Mouse (Mus musculus): ENCODE measurements at regions not wholly inside any gene's neighbourhood (a gene's known extent, or its start where the extent isn't known, plus 50 kb on each side); places are given as distances from the start of the nearest gene placed in this dataset.

- no peak for TF ChIP-seq CTCF (IDR thresholded peaks at IDR 0.05; ENCODE audit: borderline replicate concordance, extremely low read depth, insufficient read depth, insufficient read length)
- no peak for DNase-seq (ENCODE audit: low read depth)
Observed at GRCm38 (mm10) chr14:91027054-91027453, 2555.9 kb upstream of the Pcdh20 start.

- no peak for DNase-seq (ENCODE audit: low read depth)
- TF ChIP-seq POLR2A (IDR thresholded peaks at IDR 0.05; ENCODE audit: borderline replicate concordance, extremely low read depth, insufficient read depth, insufficient read length, poor library complexity, severe bottlenecking) (no peak), CTCF (IDR thresholded peaks at IDR 0.05; ENCODE audit: borderline replicate concordance, extremely low read depth, insufficient read depth, insufficient read length) (no peak)
Observed at GRCm38 (mm10) chr14:91020099-91020498, 2548.9 kb upstream of the Pcdh20 start.

GRCm38 (mm10) chr14:91014712-91015111, 2543.5 kb upstream of the Pcdh20 start:
- DNase-seq (ENCODE audit: low read depth): peak; percentile 63
- TF ChIP-seq CTCF (IDR thresholded peaks at IDR 0.05; ENCODE audit: borderline replicate concordance, extremely low read depth, insufficient read depth, insufficient read length) (no peak), POLR2A (IDR thresholded peaks at IDR 0.05; ENCODE audit: borderline replicate concordance, extremely low read depth, insufficient read depth, insufficient read length, poor library complexity, severe bottlenecking) (no peak)

Measured in brain, embryonic 14.5 days (tissue).